Mouse (Mus musculus): ENCODE data around the gene Aspscr1. TPM values are rescaled to one million over a fixed set of nuclear protein-coding genes. Genes with fewer than 3 reads are reported as not detected.

Gene Aspscr1
- total and polyA plus RNA-seq, 3 experiments: 39.2 to 248 (median 57.0) TPM

DNA sequence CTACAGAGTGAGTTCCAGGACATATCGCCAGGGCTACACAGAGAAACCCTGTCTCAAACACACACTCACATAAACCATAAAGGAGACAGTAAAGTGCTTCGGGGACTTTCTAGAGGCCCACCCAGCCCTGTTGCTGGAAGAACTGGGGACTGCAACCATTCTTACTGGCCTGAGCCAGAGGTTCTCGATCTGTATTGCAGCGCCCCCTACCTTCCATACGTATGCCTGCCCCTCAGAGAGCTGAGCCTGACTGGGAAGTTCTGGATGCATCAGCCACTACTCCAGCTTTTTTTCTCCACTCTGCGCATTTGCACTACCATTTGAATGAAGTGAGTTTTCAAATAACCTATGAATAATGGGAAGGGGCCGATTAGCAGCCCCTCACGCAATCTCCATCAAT lies 76.7 kb downstream of the Aspscr1 start:
- Histone ChIP-seq H3K36me3 (replicated peaks) (no peaks in the 10 kb centered on the region), H3K4me1 (ENCODE audit: insufficient read depth, low read depth, low read length) (no peaks in the 10 kb centered on the region), H3K9me3 (replicated peaks) (no peaks in the 10 kb centered on the region), H3K27me3 (ENCODE audit: insufficient read depth, low read length) (peaks cover 12% of the 10 kb centered on the region; the same call in 1 of the 2 replicates), H3K4me3 (ENCODE audit: low read depth, low read length) (no peak overlapping the region)
- DNase-seq (ENCODE audit: low spot score) (peak; percentile 38), ATAC-seq (ENCODE audit: extremely low read depth, insufficient number of reproducible peaks, low FRiP score, poor library complexity, severe bottlenecking) (no peak)
- peak; percentile 45 for TF ChIP-seq CTCF (IDR thresholded peaks at IDR 0.05; ENCODE audit: low read depth, low read length)
- no peak for TF ChIP-seq GATA2 (IDR thresholded peaks at IDR 0.05; ENCODE audit: borderline replicate concordance, low read depth, low read length)

- H3K27me3 ChIP-seq (ENCODE audit: insufficient read depth, low read length): peaks cover 9% of the 10 kb centered on the region; the same call in 1 of the 2 replicates
- ATAC-seq (ENCODE audit: extremely low read depth, insufficient number of reproducible peaks, low FRiP score, poor library complexity, severe bottlenecking) (no peak), DNase-seq (ENCODE audit: low spot score) (no peak)
- no peaks in the 10 kb centered on the region for H3K36me3 ChIP-seq (replicated peaks)
- TF ChIP-seq POLR2AphosphoS5 (IDR thresholded peaks at IDR 0.05; ENCODE audit: insufficient replicate concordance, low read depth, low read length): no peak
- TF ChIP-seq CTCF (IDR thresholded peaks at IDR 0.05; ENCODE audit: low read depth, low read length): no peak
- no peak for TF ChIP-seq TAL1 (conservative IDR thresholded peaks at IDR 0.05; ENCODE audit: low read depth, low read length)
- no peak for TF ChIP-seq GATA2 (IDR thresholded peaks at IDR 0.05; ENCODE audit: borderline replicate concordance, low read depth, low read length)
- TF ChIP-seq GATA1 (IDR thresholded peaks at IDR 0.05; ENCODE audit: borderline replicate concordance, low read length): no peak
- no peak overlapping the region for H3K4me3 ChIP-seq (ENCODE audit: low read depth, low read length)
- H3K9me3 ChIP-seq (replicated peaks): peaks cover 5% of the 10 kb centered on the region
- no peaks in the 10 kb centered on the region for H3K4me1 ChIP-seq (ENCODE audit: insufficient read depth, low read depth, low read length)
Observed at GRCm38 (mm10) chr11:120751606-120752005, 78.8 kb downstream of the Aspscr1 start.

Other genes with a start within 250 kb of the Aspscr1 start
Only the 20 nearest of the 32 such genes appear.
- gene Ppp1r27, start 121.8 kb upstream of the Aspscr1 start, total RNA-seq (2014; fragmentation: Nextera tagmentation): not detected in 2 replicates
- gene Ppp1r27, start 121.8 kb upstream of the Aspscr1 start, total RNA-seq (2017): not detected in 2 replicates
- not detected in 2 replicates for gene Ppp1r27, start 121.8 kb upstream of the Aspscr1 start, polyA plus RNA-seq (2012)
- gene P4hb, start 99.7 kb upstream of the Aspscr1 start, total RNA-seq (2014; fragmentation: Nextera tagmentation): 268 and 289 TPM in 2 replicates
- gene P4hb, start 99.7 kb upstream of the Aspscr1 start, total RNA-seq (2017): 411 and 414 TPM in 2 replicates
- gene P4hb, start 99.7 kb upstream of the Aspscr1 start, polyA plus RNA-seq (2012): 516 and 719 TPM in 2 replicates
- gene Arhgdia, start 91.3 kb upstream of the Aspscr1 start, total RNA-seq (2014; fragmentation: Nextera tagmentation): 354 and 381 TPM in 2 replicates
- gene Arhgdia, start 91.3 kb upstream of the Aspscr1 start, total RNA-seq (2017): 155 and 158 TPM in 2 replicates
- 1,000 and 1,072 TPM in 2 replicates for gene Arhgdia, start 91.3 kb upstream of the Aspscr1 start, polyA plus RNA-seq (2012)
- gene Alyref, start 74.6 kb upstream of the Aspscr1 start, total RNA-seq (2014; fragmentation: Nextera tagmentation): 89.8 and 122 TPM in 2 replicates
- 270 and 280 TPM in 2 replicates for gene Alyref, start 74.6 kb upstream of the Aspscr1 start, total RNA-seq (2017)
- gene Alyref, start 74.6 kb upstream of the Aspscr1 start, polyA plus RNA-seq (2012): 505 and 623 TPM in 2 replicates
- gene Anapc11, start 74.6 kb upstream of the Aspscr1 start, total RNA-seq (2014; fragmentation: Nextera tagmentation): 83.1 and 83.8 TPM in 2 replicates
- gene Anapc11, start 74.6 kb upstream of the Aspscr1 start, total RNA-seq (2017): 62.3 and 69.3 TPM in 2 replicates
- 176 and 212 TPM in 2 replicates for gene Anapc11, start 74.6 kb upstream of the Aspscr1 start, polyA plus RNA-seq (2012)
- 1.9 and 2.6 TPM in 2 replicates for gene Npb, start 64.5 kb upstream of the Aspscr1 start, total RNA-seq (2014; fragmentation: Nextera tagmentation)
- 0.58 TPM in 1 of 2 replicates, not detected in the other for gene Npb, start 64.5 kb upstream of the Aspscr1 start, total RNA-seq (2017)
- 3.2 and 3.8 TPM in 2 replicates for gene Npb, start 64.5 kb upstream of the Aspscr1 start, polyA plus RNA-seq (2012)
- 29.0 and 43.1 TPM in 2 replicates for gene Pcyt2, start 55.0 kb upstream of the Aspscr1 start, total RNA-seq (2014; fragmentation: Nextera tagmentation)
- 102 and 119 TPM in 2 replicates for gene Pcyt2, start 55.0 kb upstream of the Aspscr1 start, total RNA-seq (2017)
- gene Pcyt2, start 55.0 kb upstream of the Aspscr1 start, polyA plus RNA-seq (2012): 129 and 146 TPM in 2 replicates
- gene Sirt7, start 47.7 kb upstream of the Aspscr1 start, total RNA-seq (2014; fragmentation: Nextera tagmentation): 28.9 and 35.3 TPM in 2 replicates
- 74.5 and 96.2 TPM in 2 replicates for gene Sirt7, start 47.7 kb upstream of the Aspscr1 start, total RNA-seq (2017)
- 169 and 256 TPM in 2 replicates for gene Sirt7, start 47.7 kb upstream of the Aspscr1 start, polyA plus RNA-seq (2012)
- gene Mafg, start 39.4 kb upstream of the Aspscr1 start, total RNA-seq (2014; fragmentation: Nextera tagmentation): 16.3 and 17.5 TPM in 2 replicates
- gene Mafg, start 39.4 kb upstream of the Aspscr1 start, total RNA-seq (2017): 18.9 and 21.9 TPM in 2 replicates
- 29.2 and 38.9 TPM in 2 replicates for gene Mafg, start 39.4 kb upstream of the Aspscr1 start, polyA plus RNA-seq (2012)
- 14.7 and 14.8 TPM in 2 replicates for gene Pycr1, start 29.2 kb upstream of the Aspscr1 start, total RNA-seq (2014; fragmentation: Nextera tagmentation)
- 1.0 and 1.5 TPM in 2 replicates for gene Pycr1, start 29.2 kb upstream of the Aspscr1 start, total RNA-seq (2017)
- 1.9 and 2.4 TPM in 2 replicates for gene Pycr1, start 29.2 kb upstream of the Aspscr1 start, polyA plus RNA-seq (2012)
- gene Myadml2, start 24.8 kb upstream of the Aspscr1 start, total RNA-seq (2014; fragmentation: Nextera tagmentation): not detected in 2 replicates
- gene Myadml2, start 24.8 kb upstream of the Aspscr1 start, total RNA-seq (2017): not detected in 2 replicates
- gene Myadml2, start 24.8 kb upstream of the Aspscr1 start, polyA plus RNA-seq (2012): not detected in 2 replicates
- gene Notum, start 11.8 kb upstream of the Aspscr1 start, total RNA-seq (2014; fragmentation: Nextera tagmentation): not detected in 2 replicates
- gene Notum, start 11.8 kb upstream of the Aspscr1 start, total RNA-seq (2017): 0.16 TPM in 1 of 2 replicates, not detected in the other
- not detected in 2 replicates for gene Notum, start 11.8 kb upstream of the Aspscr1 start, polyA plus RNA-seq (2012)
- 250 and 284 TPM in 2 replicates for gene Cenpx, start 40.8 kb downstream of the Aspscr1 start, total RNA-seq (2014; fragmentation: Nextera tagmentation)
- 67.2 and 81.2 TPM in 2 replicates for gene Cenpx, start 40.8 kb downstream of the Aspscr1 start, total RNA-seq (2017)
- gene Cenpx, start 40.8 kb downstream of the Aspscr1 start, polyA plus RNA-seq (2012): 60.9 and 158 TPM in 2 replicates
- gene Lrrc45, start 41.0 kb downstream of the Aspscr1 start, total RNA-seq (2014; fragmentation: Nextera tagmentation): 6.4 and 12.1 TPM in 2 replicates
- gene Lrrc45, start 41.0 kb downstream of the Aspscr1 start, total RNA-seq (2017): 20.0 and 22.2 TPM in 2 replicates
- gene Lrrc45, start 41.0 kb downstream of the Aspscr1 start, polyA plus RNA-seq (2012): 23.3 and 25.4 TPM in 2 replicates
- 2.1 TPM in 1 of 2 replicates, not detected in the other for gene Rac3, start 48.5 kb downstream of the Aspscr1 start, total RNA-seq (2014; fragmentation: Nextera tagmentation)
- 0.66 and 0.81 TPM in 2 replicates for gene Rac3, start 48.5 kb downstream of the Aspscr1 start, total RNA-seq (2017)
- 1.3 and 2.6 TPM in 2 replicates for gene Rac3, start 48.5 kb downstream of the Aspscr1 start, polyA plus RNA-seq (2012)
- gene Dcxr, start 54.3 kb downstream of the Aspscr1 start, total RNA-seq (2014; fragmentation: Nextera tagmentation): 16.6 and 37.5 TPM in 2 replicates
- 13.1 and 18.4 TPM in 2 replicates for gene Dcxr, start 54.3 kb downstream of the Aspscr1 start, total RNA-seq (2017)
- 21.0 and 24.2 TPM in 2 replicates for gene Dcxr, start 54.3 kb downstream of the Aspscr1 start, polyA plus RNA-seq (2012)
- not detected in 2 replicates for gene Cbr2, start 59.1 kb downstream of the Aspscr1 start, total RNA-seq (2014; fragmentation: Nextera tagmentation)
- gene Cbr2, start 59.1 kb downstream of the Aspscr1 start, total RNA-seq (2017): not detected in 2 replicates
- not detected in 2 replicates for gene Cbr2, start 59.1 kb downstream of the Aspscr1 start, polyA plus RNA-seq (2012)
- gene Hmga1b, start 89.8 kb downstream of the Aspscr1 start, total RNA-seq (2014; fragmentation: Nextera tagmentation): 568 and 661 TPM in 2 replicates
- 112 and 114 TPM in 2 replicates for gene Hmga1b, start 89.8 kb downstream of the Aspscr1 start, total RNA-seq (2017)
- 2,501 and 3,141 TPM in 2 replicates for gene Hmga1b, start 89.8 kb downstream of the Aspscr1 start, polyA plus RNA-seq (2012)
- 18.4 and 24.2 TPM in 2 replicates for gene Rfng, start 111.2 kb downstream of the Aspscr1 start, total RNA-seq (2014; fragmentation: Nextera tagmentation)
- 3.5 and 4.1 TPM in 2 replicates for gene Rfng, start 111.2 kb downstream of the Aspscr1 start, total RNA-seq (2017)
- gene Rfng, start 111.2 kb downstream of the Aspscr1 start, polyA plus RNA-seq (2012): 55.0 and 67.6 TPM in 2 replicates
- gene Gps1, start 111.3 kb downstream of the Aspscr1 start, total RNA-seq (2014; fragmentation: Nextera tagmentation): 109 and 111 TPM in 2 replicates
- 110 and 144 TPM in 2 replicates for gene Gps1, start 111.3 kb downstream of the Aspscr1 start, total RNA-seq (2017)
- 65.9 and 66.5 TPM in 2 replicates for gene Gps1, start 111.3 kb downstream of the Aspscr1 start, polyA plus RNA-seq (2012)

Measured in G1E (cell line).